Mouse (Mus musculus) central nervous system, embryonic 14 days (tissue): ENCODE data around the gene Susd1. TPM values are rescaled to one million over a fixed set of nuclear protein-coding genes. Genes with fewer than 3 reads are reported as not detected.

Experiments
- polyA plus RNA-seq: library from polyadenylated mRNA; depleted of rRNA; stranded (reverse); fragments of >200 nt; gene quantifications from 2 replicates; pipeline ENCODE4 v1.2.3, GENCODE M21; 2012; rRNA removed

Gene Susd1
- 3.1 and 4.1 TPM in 2 replicates for polyA plus RNA-seq

GRCm38 (mm10) chr4:59437990-59438854 lies at the start of gene Susd1:
Gene Susd1 (minus strand): TSS chr4:59438633.

Other genes starting within 250 kb of the Susd1 start
- 48.8 and 49.8 TPM in 2 replicates for gene Ugcg, start 249.4 kb downstream of the Susd1 start, polyA plus RNA-seq
- gene Ptbp3, start 110.7 kb upstream of the Susd1 start, polyA plus RNA-seq, result 13.0 and 15.6 TPM in 2 replicates
- gene Hsdl2, start 142.9 kb upstream of the Susd1 start, polyA plus RNA-seq, result 20.7 and 22.2 TPM in 2 replicates
- gene E130308A19Rik, start 187.6 kb upstream of the Susd1 start, polyA plus RNA-seq, result 17.0 and 17.8 TPM in 2 replicates